In the genomic region with DNA sequence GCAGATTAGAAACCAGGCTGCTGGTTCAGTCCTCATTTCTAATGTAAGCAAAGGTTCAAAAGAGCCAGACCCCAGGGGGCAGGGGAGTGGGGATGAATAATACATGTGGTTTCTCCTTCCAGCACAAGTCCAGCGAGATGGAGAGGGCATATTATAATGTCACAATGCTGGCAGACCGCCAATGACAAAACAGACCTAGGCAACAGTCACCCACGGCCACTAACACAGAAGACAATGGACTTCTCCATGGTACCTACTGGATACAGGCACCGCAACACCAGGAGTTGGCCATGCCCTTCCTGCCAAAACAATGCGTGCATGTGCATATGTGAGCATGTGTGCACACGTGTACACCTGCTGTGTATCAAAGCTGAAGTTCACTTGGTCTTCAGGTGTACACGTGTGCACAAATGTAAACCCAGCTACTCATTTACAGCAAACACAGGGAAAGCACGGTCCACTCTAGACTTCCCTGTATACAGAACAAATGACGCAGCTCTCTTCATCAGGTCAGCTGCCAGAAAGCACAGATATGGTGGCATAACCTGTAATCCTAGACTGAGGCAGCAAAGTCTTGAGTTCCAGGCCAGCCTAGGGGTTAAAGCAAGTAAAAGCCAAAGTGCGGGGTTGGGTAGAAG, we compare ENCODE assay signal across 9 mouse cellular contexts. TPM values are rescaled to one million over a fixed set of nuclear protein-coding genes. Genes with fewer than 3 reads are reported as not detected.
DNase-seq lines count a peak whose midpoint lies in the region; ATAC-seq and TF ChIP-seq lines count a peak whose summit lies in the region.
"Had no signal": no experiment of that assay in that cellular context is flagged by ENCODE, and none has a peak within 500 bp of the region (broad histone marks: within the 10 kb centered on the region; RNA-seq: fewer than 3 reads in every experiment).

No protein-coding gene starts in this region.

- ATAC-seq in forebrain, embryonic 13.5 days, result peak; percentile 45; the same call in 1 of the 2 replicates
- ATAC-seq in midbrain, postnatal 0 days (ENCODE audit: low FRiP score), result peak; percentile 27; the same call in 1 of the 2 replicates
- ATAC-seq in CD4-positive, CD25-positive, alpha-beta regulatory T cell, adult 4 months, result no peak

- peaks cover 16% of the 10 kb centered on the region for H3K4me1 ChIP-seq in forebrain, embryonic 13.5 days
- peaks cover 3% of the 10 kb centered on the region; the same call in 1 of the 2 replicates for H3K4me1 ChIP-seq in midbrain, postnatal 0 days (ENCODE audit: insufficient read depth, low read length)

- peak; percentile 56 to 59 for DNase-seq in cerebellum, postnatal 10 days
- DNase-seq in cerebellum, postnatal 36 days, result no peak
- DNase-seq in kidney, postnatal 10 days, result peak; percentile 70
- DNase-seq in midbrain, postnatal 0 days (ENCODE audit: low spot score), result peak; percentile 54
- no peak for DNase-seq in heart, postnatal 25 days (ENCODE audit: low spot score)
- DNase-seq in layer of hippocampus, adult 9-11 months, result no peak

- H3K27ac ChIP-seq in forebrain, embryonic 13.5 days, result no peak overlapping the region
- H3K27ac ChIP-seq in midbrain, postnatal 0 days (ENCODE audit: low read depth, low read length), result no peak overlapping the region

- WGBS in forebrain, embryonic 13.5 days, result 59% methylated on average over 10 of the region's 10 CpGs
- WGBS in midbrain, postnatal 0 days, result 40% methylated on average over 10 of the region's 10 CpGs

- no peak for TF ChIP-seq CTCF in midbrain, postnatal 0 days (IDR thresholded peaks at IDR 0.05)

- H3K9me3 ChIP-seq in forebrain, embryonic 13.5 days (replicated peaks), result no peaks in the 10 kb centered on the region
- no peaks in the 10 kb centered on the region for H3K9me3 ChIP-seq in midbrain, postnatal 0 days (ENCODE audit: low read length)
- H3K9me3 ChIP-seq: megakaryocyte, embryonic 14.5 days had no signal

- intact Hi-C loops in heart, postnatal 25 days (cut with DNase I), result no loop called here

- no peak overlapping the region for H3K4me3 ChIP-seq in forebrain, embryonic 13.5 days
- no peak overlapping the region for H3K4me3 ChIP-seq in midbrain, postnatal 0 days (ENCODE audit: low read depth, low read length)
- H3K4me3 ChIP-seq: megakaryocyte, embryonic 14.5 days had no signal

- H3K4me2 ChIP-seq in forebrain, embryonic 13.5 days, result no peak overlapping the region
- H3K4me2 ChIP-seq in midbrain, postnatal 0 days (ENCODE audit: low read depth, low read length, poor library complexity, severe bottlenecking), result no peak overlapping the region

- H3K27me3 ChIP-seq in forebrain, embryonic 13.5 days, result no peaks in the 10 kb centered on the region
- no peaks in the 10 kb centered on the region for H3K27me3 ChIP-seq in midbrain, postnatal 0 days (ENCODE audit: insufficient read depth, low read length)
- H3K27me3 ChIP-seq: megakaryocyte, embryonic 14.5 days had no signal

- no peak overlapping the region for H3K9ac ChIP-seq in forebrain, embryonic 13.5 days
- no peak overlapping the region for H3K9ac ChIP-seq in midbrain, postnatal 0 days (replicated peaks; ENCODE audit: low read length, poor library complexity, severe bottlenecking)

- no peaks in the 10 kb centered on the region for H3K36me3 ChIP-seq in forebrain, embryonic 13.5 days (ENCODE audit: poor library complexity, severe bottlenecking)
- H3K36me3 ChIP-seq in midbrain, postnatal 0 days (ENCODE audit: insufficient read depth, low read length), result no peaks in the 10 kb centered on the region; the same call in 1 of the 2 replicates

RNA-seq across cellular contexts. Expression of gene Sipa1l3, which starts 21.4 kb away (rescaled TPM):
- polyA plus RNA-seq in forebrain, embryonic 13.5 days (2015; fragmentation: Nextera tagmentation; extraction: Ambion mirVana), result 9.1 and 15.4 TPM in 2 replicates
- total RNA-seq in midbrain, postnatal 0 days (2014; rRNA removed), result 72.8 and 80.7 TPM in 2 replicates
- polyA plus RNA-seq in midbrain, postnatal 0 days (2015; fragmentation: Nextera tagmentation; extraction: Ambion mirVana), result 12.9 and 13.9 TPM in 2 replicates
- polyA plus RNA-seq in CD4-positive, CD25-positive, alpha-beta regulatory T cell, adult 4 months (2017; shearing (Covaris generic)), result 1 to 10 TPM; 4.3 to 5.6 TPM
- 1 to 10 TPM; 8.8 to 9.4 TPM for total RNA-seq in heart, postnatal 25 days (2021)

Comparison
In these comparisons a context has a peak if more than half of its experiments do, and no peak if none do; other contexts are left out.
1. DNase-seq: peak in cerebellum, postnatal 10 days (2 of 2), kidney, postnatal 10 days (single experiment) and midbrain, postnatal 0 days (single experiment); none in cerebellum, postnatal 36 days (0 of 2), heart, postnatal 25 days (single experiment) and layer of hippocampus, adult 9-11 months (single experiment).